Mouse (Mus musculus) midbrain, embryonic 11.5 days (tissue): ENCODE data around the gene Uggt2. TPM values are rescaled to one million over a fixed set of nuclear protein-coding genes. Genes with fewer than 3 reads are reported as not detected.

ENCODE experiments used
- ATAC-seq: fragments of 200-750 bp; cut with Nextera tagmentation; 2 replicates; pipeline ENCODE4 v1.8.0; 2017; ENCODE audit warnings: moderate TSS enrichment, moderate library complexity; ENCODE audit not compliant: low FRiP score
- DNase-seq: peaks from one replicate; pipeline ENCODE4 v3.0.0; 2015; ENCODE audit warnings: low spot score; ENCODE audit errors: missing footprints
- H3K27ac ChIP-seq: fragments of 300-500 bp; sonication (generic); 2 replicates; pipeline ENCODE4 v1.5.1; 2014; ENCODE audit warnings: low read depth, low read length
- H3K27me3 ChIP-seq: fragments of 300-500 bp; sonication (generic); 2 replicates; pipeline ENCODE4 v1.6.1; 2014; ENCODE audit warnings: mild to moderate bottlenecking, low read length, moderate library complexity, mixed read lengths; ENCODE audit not compliant: control insufficient read depth, insufficient read depth
- H3K36me3 ChIP-seq: fragments of 300-500 bp; sonication (generic); 2 replicates; pipeline ENCODE4 v1.6.1; 2014; ENCODE audit warnings: mild to moderate bottlenecking, low read length, moderate library complexity, mixed read lengths; ENCODE audit not compliant: control insufficient read depth, insufficient read depth
- H3K4me1 ChIP-seq: fragments of 300-500 bp; sonication (generic); 2 replicates; pipeline ENCODE4 v1.6.1; 2014; ENCODE audit warnings: low read length; ENCODE audit not compliant: control insufficient read depth, insufficient read depth
- H3K4me2 ChIP-seq: fragments of 300-500 bp; sonication (generic); 2 replicates; pipeline ENCODE4 v1.6.1; 2014; ENCODE audit warnings: mild to moderate bottlenecking, moderate library complexity
- H3K4me3 ChIP-seq: fragments of 300-500 bp; sonication (generic); 2 replicates; pipeline ENCODE4 v1.5.1; 2014; ENCODE audit warnings: low read depth, low read length
- H3K9ac ChIP-seq: fragments of 300-500 bp; sonication (generic); 2 replicates; pipeline ENCODE4 v1.6.1; 2014; ENCODE audit warnings: low read length
- H3K9me3 ChIP-seq: fragments of 300-500 bp; sonication (generic); 2 replicates; pipeline ENCODE4 v1.6.1; 2016; ENCODE audit warnings: low read length; ENCODE audit not compliant: control insufficient read depth
- WGBS: fragments of 180-500 bp; shearing (Covaris S2); extraction: QIAGEN DNeasy Blood & Tissue Kit; methylation state at CpG from one replicate; pipeline ENCODE4 v1.1.7; 2014; 5-methylcytosine and 5-hydroxymethylcytosine counted together
- polyA plus RNA-seq: library from polyadenylated mRNA; unstranded; fragments of >200 nt; fragmentation: Nextera tagmentation; extraction: Ambion mirVana; gene quantifications from 2 replicates; pipeline ENCODE4 v1.2.1, GENCODE M21; 2014

Uggt2 gene
- polyA plus RNA-seq, 1 experiment from 2014 or later = 15.1 TPM

DNA sequence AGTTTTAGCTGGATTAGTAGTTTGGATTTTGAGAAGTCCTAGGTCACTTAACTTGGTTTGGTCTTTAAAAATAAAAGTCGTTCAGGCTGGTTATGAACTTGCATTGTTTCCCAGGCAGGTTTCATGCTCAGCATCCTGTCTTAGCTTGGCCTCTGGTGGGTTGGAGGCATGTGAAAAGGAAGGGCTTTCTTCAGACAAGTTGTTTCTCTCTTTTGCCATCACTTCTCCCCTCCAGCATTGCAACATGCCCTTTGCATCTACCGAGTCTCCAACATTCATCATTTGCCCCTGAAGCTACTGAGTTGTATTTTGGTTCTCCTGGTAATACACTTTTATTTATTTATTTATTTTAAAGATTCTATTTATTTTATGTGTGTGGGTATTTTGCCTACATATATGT is 154.5 kb downstream of the Uggt2 start:
- Histone ChIP-seq H3K4me2 (no peak overlapping the region), H3K9ac (no peak overlapping the region), H3K36me3 (no peaks in the 10 kb centered on the region), H3K27me3 (no peaks in the 10 kb centered on the region), H3K4me3 (no peak overlapping the region), H3K4me1 (0 out of 2 replicates have a peak, but pooled peaks cover under 1% of the 10 kb centered on the region), H3K9me3 (no peaks in the 10 kb centered on the region), H3K27ac (no peak overlapping the region)
- ATAC-seq (no peak), DNase-seq (no peak)
- WGBS = 90% methylated on average over 2 of the region's 2 CpGs

DNA sequence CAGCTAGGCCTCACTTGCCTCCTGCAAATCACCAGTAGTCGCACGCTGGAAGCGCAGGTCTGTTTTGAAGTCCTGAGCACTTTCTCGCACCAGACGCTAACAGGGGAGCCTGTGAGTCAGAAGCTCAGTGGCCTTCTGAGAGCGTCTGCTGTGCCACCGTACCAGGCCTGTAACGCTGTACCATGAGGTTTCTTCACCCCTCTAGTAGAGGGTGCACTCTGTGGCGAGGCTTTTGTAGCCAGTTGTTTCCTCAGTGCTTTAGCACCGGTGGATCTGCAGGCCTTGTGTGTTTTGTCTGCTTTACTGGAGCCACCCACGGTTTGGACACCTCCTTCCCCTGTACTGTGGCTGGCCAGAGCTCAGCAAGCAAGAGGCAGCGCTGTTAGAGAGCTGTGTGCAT is 157.2 kb downstream of the Uggt2 start:
- H3K9ac ChIP-seq = peak overlapping the region; percentile 24; the same call in 1 of the 2 replicates
- H3K4me1 ChIP-seq = peaks cover 11% of the 10 kb centered on the region
- H3K4me3 ChIP-seq = no peak overlapping the region
- no peaks in the 10 kb centered on the region for H3K36me3 ChIP-seq
- 32% methylated on average over 12 of the region's 12 CpGs for WGBS
- H3K27ac ChIP-seq = no peak overlapping the region
- DNase-seq = peak; percentile 84
- H3K4me2 ChIP-seq = no peak overlapping the region
- ATAC-seq = no peak
- no peaks in the 10 kb centered on the region for H3K9me3 ChIP-seq
- no peaks in the 10 kb centered on the region for H3K27me3 ChIP-seq

DNA sequence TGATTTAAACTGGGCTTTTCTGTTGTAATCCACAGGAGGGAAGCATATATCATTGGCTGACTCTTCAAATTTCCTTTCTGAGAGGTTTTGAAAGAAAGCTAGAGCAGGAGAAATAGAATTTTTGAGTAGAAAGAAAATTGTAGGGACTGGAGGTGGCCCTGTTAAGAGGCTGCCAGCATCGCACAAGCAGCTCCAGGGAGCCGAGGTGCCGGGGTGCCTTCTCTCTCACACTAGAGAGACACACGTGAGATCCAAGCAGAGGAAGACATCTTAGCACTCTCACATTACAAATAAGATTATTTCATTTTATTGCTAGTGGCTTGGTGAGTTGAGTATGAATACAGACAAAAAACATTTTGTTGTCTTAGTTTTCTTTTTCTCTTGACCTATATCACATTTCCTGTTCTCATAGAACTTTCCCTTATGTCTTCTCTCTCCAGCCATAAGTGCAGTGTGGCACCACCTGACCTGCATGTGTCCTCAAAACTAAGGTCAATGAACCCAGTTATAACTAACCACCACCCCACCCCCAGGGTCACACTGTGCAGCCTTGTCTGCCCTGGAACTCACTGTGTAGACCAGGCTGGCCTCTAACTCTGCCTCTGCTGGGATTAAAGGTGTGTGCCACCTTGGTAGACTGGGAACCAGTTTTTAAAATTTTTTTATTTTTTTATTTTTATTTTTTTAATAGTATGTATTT is 158.3 kb downstream of the Uggt2 start:
- no peak for ATAC-seq
- WGBS = 78% methylated on average over 4 of the region's 4 CpGs
- Histone ChIP-seq H3K9me3 (no peaks in the 10 kb centered on the region), H3K4me1 (peaks cover 14% of the 10 kb centered on the region), H3K27me3 (no peaks in the 10 kb centered on the region), H3K4me2 (no peak overlapping the region), H3K4me3 (no peak overlapping the region), H3K36me3 (no peaks in the 10 kb centered on the region), H3K9ac (no peak overlapping the region), H3K27ac (no peak overlapping the region)
- peak; percentile 45 for DNase-seq

DNA sequence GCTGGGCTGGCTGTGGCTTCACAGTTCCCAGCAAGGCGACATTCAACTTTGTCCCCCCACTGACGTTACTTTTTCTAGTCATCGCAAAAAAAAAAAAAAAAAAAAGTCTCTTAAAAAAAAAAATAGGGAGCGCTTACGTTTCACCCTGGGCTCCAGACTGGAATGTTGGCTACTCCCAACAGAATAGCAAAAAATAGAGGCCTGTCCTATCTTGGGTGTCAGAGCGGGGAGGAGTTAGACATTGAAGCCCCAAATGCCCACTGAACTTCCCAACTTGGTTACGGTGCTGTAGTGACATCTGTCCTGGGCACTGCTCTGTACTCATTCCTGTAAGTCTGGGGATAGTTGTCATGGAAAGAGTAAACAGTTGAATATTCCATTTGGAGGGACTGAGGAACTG is 160.7 kb downstream of the Uggt2 start:
- no peaks in the 10 kb centered on the region for H3K9me3 ChIP-seq
- peak overlapping the region; percentile 97 for H3K4me3 ChIP-seq
- no peaks in the 10 kb centered on the region for H3K27me3 ChIP-seq
- ATAC-seq = no peak
- peaks cover 14% of the 10 kb centered on the region for H3K4me1 ChIP-seq
- WGBS = 1% methylated on average over 7 of the region's 7 CpGs
- no peak overlapping the region for H3K27ac ChIP-seq
- H3K9ac ChIP-seq = peak overlapping the region; percentile 98
- peak; percentile 90 for DNase-seq
- no peaks in the 10 kb centered on the region for H3K36me3 ChIP-seq
- peak overlapping the region; percentile 58 for H3K4me2 ChIP-seq

DNA sequence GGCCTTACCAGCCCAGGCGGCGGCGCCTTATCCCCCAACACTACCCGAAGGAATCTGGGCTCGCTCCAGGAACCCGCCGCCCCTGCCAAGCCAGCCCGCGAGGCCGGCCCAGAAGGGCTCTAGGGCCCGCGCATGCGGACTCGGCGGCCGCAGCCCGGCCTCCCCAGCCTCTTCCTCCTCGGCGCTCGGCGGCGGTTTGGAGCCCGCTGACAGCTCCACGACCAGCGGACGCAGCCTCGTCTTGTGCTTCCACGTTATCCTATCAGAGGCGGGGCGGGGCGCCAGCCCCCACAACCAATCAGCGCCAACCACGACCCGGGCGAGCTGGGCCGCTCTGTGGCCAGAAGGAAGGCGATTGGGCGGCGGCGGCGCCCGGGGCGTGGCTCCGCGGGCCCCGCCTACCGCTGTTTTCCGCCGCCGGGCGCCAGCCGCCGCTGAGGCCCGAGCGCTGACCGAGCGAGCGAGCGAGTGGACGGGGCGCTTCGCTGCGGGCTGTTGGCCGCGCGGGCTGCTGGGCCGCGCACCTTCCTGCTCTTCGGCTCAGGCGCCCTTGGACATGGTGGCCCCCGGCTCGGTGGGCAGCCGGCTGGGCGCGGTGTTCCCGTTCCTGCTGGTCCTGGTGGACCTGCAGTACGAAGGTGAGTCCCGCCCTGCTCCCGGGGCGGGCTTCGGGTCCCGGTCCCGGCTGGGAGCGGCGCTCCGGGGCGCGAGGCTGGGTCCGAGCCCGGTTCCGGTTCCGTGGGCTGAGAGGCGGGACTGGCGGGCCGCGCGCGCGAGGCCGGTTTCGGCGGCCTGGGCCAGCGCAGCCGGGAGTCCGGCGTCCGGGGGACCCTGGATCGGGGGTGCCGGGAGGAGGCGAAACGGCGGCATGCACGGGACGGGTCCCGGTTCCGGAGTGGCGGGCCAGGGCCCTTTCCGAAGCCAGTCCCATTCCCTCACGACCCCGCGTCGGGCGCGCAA is 161.4 kb downstream of the Uggt2 start, which contains the start of gene Dnajc3:
TSS of gene Dnajc3 (plus strand) at position 444 of the 960 bp plus-strand sequence.
- DNase-seq (peak; percentile 99), ATAC-seq (peak; percentile 100)
- peak within 1 kb of the TSS; percentile 67 for H3K27ac ChIP-seq
- H3K4me2 ChIP-seq = peak within 1 kb of the TSS; percentile 76
- H3K9ac ChIP-seq = peak within 1 kb of the TSS; percentile 98
- under 1% methylated on average over 105 of the region's 124 CpGs for WGBS
- no peaks in the 10 kb centered on the region for H3K9me3 ChIP-seq
- peak within 1 kb of the TSS; percentile 97 for H3K4me3 ChIP-seq
- H3K4me1 ChIP-seq = peaks cover 14% of the 10 kb centered on the region
- no peaks in the 10 kb centered on the region for H3K36me3 ChIP-seq
- H3K27me3 ChIP-seq = no peaks in the 10 kb centered on the region

DNA sequence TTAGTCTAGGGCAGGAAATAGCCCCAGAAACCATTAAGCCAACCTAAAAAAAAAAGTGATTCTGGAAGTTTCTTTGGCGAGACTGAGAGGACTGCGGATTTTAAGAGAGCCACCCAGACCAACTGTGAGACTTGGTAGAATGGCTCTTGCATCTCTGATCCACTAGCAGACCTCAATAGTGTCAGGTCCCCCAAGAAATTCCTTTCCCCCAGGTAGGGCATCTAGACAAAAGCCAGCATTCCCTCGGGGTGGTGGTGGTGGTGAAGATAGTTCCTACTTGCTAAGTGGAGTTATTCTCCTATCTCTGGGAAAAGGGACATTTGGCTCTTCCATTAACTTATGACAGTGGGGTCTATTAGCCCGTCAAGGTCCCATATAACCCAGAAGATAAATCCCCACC is 162.3 kb downstream of the Uggt2 start:
- peaks cover 14% of the 10 kb centered on the region for H3K4me1 ChIP-seq
- ATAC-seq = no peak
- peak overlapping the region; percentile 64 for H3K9ac ChIP-seq
- no peaks in the 10 kb centered on the region for H3K27me3 ChIP-seq
- no peaks in the 10 kb centered on the region for H3K36me3 ChIP-seq
- H3K27ac ChIP-seq = peak overlapping the region; percentile 65; the same call in 1 of the 2 replicates
- peak overlapping the region; percentile 97 for H3K4me3 ChIP-seq
- no peak for DNase-seq
- H3K4me2 ChIP-seq = peak overlapping the region; percentile 76
- 23% methylated on average over 4 of the region's 4 CpGs for WGBS
- no peaks in the 10 kb centered on the region for H3K9me3 ChIP-seq

DNA sequence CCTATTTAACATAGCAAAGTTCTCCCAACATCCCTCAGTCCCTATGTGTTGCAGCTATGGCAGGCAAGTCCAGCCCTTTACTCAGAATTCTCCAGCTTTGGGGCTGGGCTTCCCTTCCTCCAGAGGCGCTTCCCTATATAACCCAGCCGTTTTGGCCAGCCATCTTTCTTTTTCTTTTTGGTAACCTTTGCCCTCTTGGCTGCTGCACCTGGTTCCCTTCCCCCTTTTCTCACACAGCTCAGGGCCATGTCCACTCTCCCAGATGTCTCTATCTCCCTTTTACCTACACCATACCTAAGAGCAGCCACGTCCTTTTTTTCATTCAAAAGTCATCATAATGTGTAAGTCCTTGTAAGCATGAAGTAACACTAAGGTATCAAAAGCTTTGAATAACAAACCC is 163.0 kb downstream of the Uggt2 start:
- H3K27ac ChIP-seq = no peak overlapping the region

More for the DNA sequence above, 163.0 kb downstream of the Uggt2 start:
- 58% methylated on average over 3 of the region's 3 CpGs for WGBS
- Histone ChIP-seq H3K4me2 (no peak overlapping the region), H3K4me3 (no peak overlapping the region), H3K9ac (no peak overlapping the region), H3K4me1 (peaks cover 14% of the 10 kb centered on the region), H3K36me3 (no peaks in the 10 kb centered on the region), H3K27me3 (no peaks in the 10 kb centered on the region), H3K9me3 (no peaks in the 10 kb centered on the region)
- DNase-seq (peak; percentile 67), ATAC-seq (no peak)
